Mouse (Mus musculus): ENCODE measurements around the gene Zswim4.

The Zswim4 gene

GRCm38 (mm10) chr8:84200126-84200555 is 36.7 kb downstream of the Zswim4 start:
- DNase-seq (ENCODE audit: low spot score), result no peak

GRCm38 (mm10) chr8:84199348-84200125 is 37.3 kb downstream of the Zswim4 start:
- DNase-seq (ENCODE audit: low spot score), result no peak

GRCm38 (mm10) chr8:84198871-84199270 is 38.0 kb downstream of the Zswim4 start:
- no peak for DNase-seq (ENCODE audit: low spot score)

- peak; percentile 83 for DNase-seq (ENCODE audit: low spot score)
These were observed 38.7 kb downstream of the Zswim4 start for GRCm38 (mm10) chr8:84197922-84198774.

- peak; percentile 73 for DNase-seq (ENCODE audit: low spot score)
These were observed 39.5 kb downstream of the Zswim4 start for GRCm38 (mm10) chr8:84197141-84197921.

GRCm38 (mm10) chr8:84194224-84194743 is 42.6 kb downstream of the Zswim4 start:
- no peak for DNase-seq (ENCODE audit: low spot score)

- DNase-seq (ENCODE audit: low spot score), result no peak
These were observed 43.3 kb downstream of the Zswim4 start for GRCm38 (mm10) chr8:84193566-84193965.

GRCm38 (mm10) chr8:84193161-84193560 is 43.7 kb downstream of the Zswim4 start:
- no peak for DNase-seq (ENCODE audit: low spot score)

- DNase-seq (ENCODE audit: low spot score), result peak; percentile 88
These were observed 44.3 kb downstream of the Zswim4 start for GRCm38 (mm10) chr8:84192555-84192954.

GRCm38 (mm10) chr8:84192023-84192422 is 44.8 kb downstream of the Zswim4 start:
- DNase-seq (ENCODE audit: low spot score), result peak; percentile 80

- no peak for DNase-seq (ENCODE audit: low spot score)
These were observed 46.5 kb downstream of the Zswim4 start for GRCm38 (mm10) chr8:84190191-84190867.

- DNase-seq (ENCODE audit: low spot score), result no peak
These were observed 47.3 kb downstream of the Zswim4 start for GRCm38 (mm10) chr8:84189603-84190002.

GRCm38 (mm10) chr8:84188671-84189070 is 48.2 kb downstream of the Zswim4 start:
- no peak for DNase-seq (ENCODE audit: low spot score)

- DNase-seq (ENCODE audit: low spot score), result peak; percentile 46
These were observed 49.6 kb downstream of the Zswim4 start for GRCm38 (mm10) chr8:84187065-84187755.

GRCm38 (mm10) chr8:84186547-84186946 is 50.3 kb downstream of the Zswim4 start:
- peak; percentile 74 for DNase-seq (ENCODE audit: low spot score)

GRCm38 (mm10) chr8:84185117-84185516 is 51.7 kb downstream of the Zswim4 start, which contains the start of gene Nanos3:
TSS of gene Nanos3 (minus strand) at chr8:84185217.
- DNase-seq (ENCODE audit: low spot score), result no peak

- peak; percentile 22 for DNase-seq (ENCODE audit: low spot score)
These were observed 52.5 kb downstream of the Zswim4 start for GRCm38 (mm10) chr8:84184085-84185043.

- DNase-seq (ENCODE audit: low spot score), result peak; percentile 14
These were observed 53.4 kb downstream of the Zswim4 start for GRCm38 (mm10) chr8:84183261-84184084.

GRCm38 (mm10) chr8:84182833-84183232 is 54.0 kb downstream of the Zswim4 start:
- no peak for DNase-seq (ENCODE audit: low spot score)

Measured in urinary bladder, postnatal 25 days (tissue).